In the genomic region with DNA sequence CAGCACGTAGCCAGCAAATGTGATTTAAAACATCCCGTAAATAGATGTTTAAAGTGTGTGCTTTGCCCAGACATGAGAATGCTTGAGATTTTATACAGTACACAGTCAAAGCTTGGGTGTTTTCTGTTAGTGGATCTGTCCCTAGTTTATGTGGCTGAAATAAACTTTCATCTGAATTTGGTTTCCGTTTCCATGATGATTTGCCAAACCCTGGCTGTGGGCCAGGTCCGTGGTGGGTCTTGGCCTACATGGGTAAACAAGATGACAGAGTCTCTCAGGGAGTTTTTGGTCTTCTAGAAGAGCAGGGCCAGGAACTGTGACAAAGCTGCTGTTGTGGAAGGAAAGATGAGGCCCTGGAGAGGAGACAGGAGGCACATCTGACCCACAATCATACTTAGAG, we compare ENCODE assay signal across 9 mouse cellular contexts.
DNase-seq lines count a peak whose midpoint lies in the region; ATAC-seq and TF ChIP-seq lines count a peak whose summit lies in the region.
"Had no signal": no experiment of that assay in that cellular context is flagged by ENCODE, and none has a peak within 500 bp of the region (broad histone marks: within the 10 kb centered on the region; RNA-seq: fewer than 3 reads in every experiment).

No protein-coding gene starts in this region.

- no peak for TF ChIP-seq POLR2A in embryonic fibroblast, embryonic 13.5 days (IDR thresholded peaks at IDR 0.05; ENCODE audit: low read depth, low read length)

- no peak overlapping the region for H3K27ac ChIP-seq in heart, embryonic 12.5 days (ENCODE audit: poor library complexity, severe bottlenecking)
- H3K27ac ChIP-seq in embryonic fibroblast, embryonic 13.5 days (ENCODE audit: insufficient read depth, low read length), result peak overlapping the region; percentile 45; the same call in 1 of the 2 replicates
- no peak overlapping the region for H3K27ac ChIP-seq in hindbrain, embryonic 11.5 days (ENCODE audit: low read depth, low read length)
- H3K27ac ChIP-seq in hindbrain, embryonic 13.5 days, result no peak overlapping the region

- peak; percentile 69 to 71 for DNase-seq in heart, adult 18-20 months
- peak; percentile 79 for DNase-seq in CD4-positive, CD25-positive, alpha-beta regulatory T cell, adult 2 months (ENCODE audit: low read depth, low spot score)
- DNase-seq in kidney, postnatal 25 days, result peak; percentile 49 to 59
- DNase-seq in embryo, embryonic 9.5 days (ENCODE audit: extremely low spot score), result no peak
- no peak for DNase-seq in hindbrain, embryonic 11.5 days (ENCODE audit: low spot score)

- TF ChIP-seq CTCF in embryonic fibroblast, embryonic 13.5 days (IDR thresholded peaks at IDR 0.05; ENCODE audit: borderline replicate concordance, insufficient read depth, low read length), result no peak

- 76% methylated on average over 4 of the region's 4 CpGs for WGBS in heart, embryonic 12.5 days
- WGBS in hindbrain, embryonic 11.5 days, result 93% methylated on average over 4 of the region's 4 CpGs
- whole genome bisulfite sequencing in hindbrain, embryonic 13.5 days, result 85% methylated on average over 4 of the region's 4 CpGs

- peaks cover 59% of the 10 kb centered on the region for H3K4me1 ChIP-seq in heart, embryonic 12.5 days (replicated peaks)
- no peaks in the 10 kb centered on the region for H3K4me1 ChIP-seq in embryonic fibroblast, embryonic 13.5 days (ENCODE audit: control insufficient read depth, insufficient read depth, low read length)
- no peaks in the 10 kb centered on the region; the same call in none of the 2 replicates for H3K4me1 ChIP-seq in hindbrain, embryonic 11.5 days (replicated peaks; ENCODE audit: control insufficient read depth, insufficient read depth, low read length)
- peaks cover 15% of the 10 kb centered on the region for H3K4me1 ChIP-seq in hindbrain, embryonic 13.5 days (replicated peaks)

- no peak overlapping the region for H3K9ac ChIP-seq in heart, embryonic 12.5 days
- H3K9ac ChIP-seq in hindbrain, embryonic 11.5 days (ENCODE audit: low read depth, low read length), result no peak overlapping the region
- H3K9ac ChIP-seq in hindbrain, embryonic 13.5 days, result no peak overlapping the region

- no peaks in the 10 kb centered on the region for H3K27me3 ChIP-seq in heart, embryonic 12.5 days (replicated peaks)
- H3K27me3 ChIP-seq in hindbrain, embryonic 11.5 days (ENCODE audit: control insufficient read depth, insufficient read depth, low read length), result no peaks in the 10 kb centered on the region
- no peaks in the 10 kb centered on the region for H3K27me3 ChIP-seq in hindbrain, embryonic 13.5 days

- H3K36me3 ChIP-seq in heart, embryonic 12.5 days, result no peaks in the 10 kb centered on the region
- H3K36me3 ChIP-seq in hindbrain, embryonic 11.5 days (ENCODE audit: control insufficient read depth, insufficient read depth, low read length), result no peaks in the 10 kb centered on the region
- H3K36me3 ChIP-seq in hindbrain, embryonic 13.5 days, result no peaks in the 10 kb centered on the region

- ATAC-seq in heart, embryonic 12.5 days (ENCODE audit: insufficient number of reproducible peaks, low FRiP score), result no peak
- ATAC-seq in hindbrain, embryonic 11.5 days (ENCODE audit: low FRiP score), result no peak
- no peak for ATAC-seq in hindbrain, embryonic 13.5 days (ENCODE audit: low FRiP score)

- no peak overlapping the region for H3K4me2 ChIP-seq in heart, embryonic 12.5 days
- H3K4me2 ChIP-seq in hindbrain, embryonic 11.5 days (replicated peaks; ENCODE audit: low read depth, low read length), result no peak overlapping the region
- no peak overlapping the region for H3K4me2 ChIP-seq in hindbrain, embryonic 13.5 days

- no peak overlapping the region for H3K4me3 ChIP-seq in heart, embryonic 12.5 days
- H3K4me3 ChIP-seq in embryonic fibroblast, embryonic 13.5 days (ENCODE audit: insufficient read depth, low read length), result no peak overlapping the region
- no peak overlapping the region for H3K4me3 ChIP-seq in hindbrain, embryonic 11.5 days (ENCODE audit: low read depth, low read length)
- H3K4me3 ChIP-seq in hindbrain, embryonic 13.5 days, result no peak overlapping the region
- H3K4me3 ChIP-seq: megakaryocyte, embryonic 14.5 days had no signal

- H3K9me3 ChIP-seq in heart, embryonic 12.5 days (replicated peaks), result no peaks in the 10 kb centered on the region
- H3K9me3 ChIP-seq in hindbrain, embryonic 11.5 days (ENCODE audit: control insufficient read depth, low read length), result no peaks in the 10 kb centered on the region
- H3K9me3 ChIP-seq in hindbrain, embryonic 13.5 days, result no peaks in the 10 kb centered on the region
- H3K9me3 ChIP-seq: megakaryocyte, embryonic 14.5 days had no signal

Comparison
In these comparisons a context has a peak if more than half of its experiments do, and no peak if none do; other contexts are left out.
1. DNase-seq: peak in heart, adult 18-20 months (2 of 2), CD4-positive, CD25-positive, alpha-beta regulatory T cell, adult 2 months (single experiment) and kidney, postnatal 25 days (2 of 2); none in embryo, embryonic 9.5 days (single experiment) and hindbrain, embryonic 11.5 days (single experiment).